In the genomic region with DNA sequence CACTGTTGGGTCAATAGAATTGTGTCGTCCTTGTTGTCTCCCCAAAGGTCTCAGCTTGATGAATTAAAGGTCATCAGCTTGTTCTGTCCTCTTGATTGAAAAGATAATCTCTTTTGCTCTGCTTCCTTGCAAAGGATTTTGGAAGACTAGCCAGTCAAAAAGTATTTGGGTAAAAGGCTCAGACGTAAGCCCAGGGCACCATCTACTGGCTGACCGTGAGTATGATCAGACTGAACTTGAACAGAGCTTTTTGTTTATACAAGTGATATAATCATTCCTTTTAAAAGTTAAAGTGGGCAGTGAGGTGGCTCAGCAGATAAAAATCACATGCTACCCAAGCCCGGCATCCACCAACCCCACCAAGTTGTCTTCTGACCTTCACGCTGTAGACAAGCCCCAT, we compare ENCODE assay signal across 9 mouse cellular contexts. TPM values are rescaled to one million over a fixed set of nuclear protein-coding genes. Genes with fewer than 3 reads are reported as not detected.
DNase-seq lines count a peak whose midpoint lies in the region; ATAC-seq lines count a peak whose summit lies in the region.
"Had no signal": no experiment of that assay in that cellular context is flagged by ENCODE, and none has a peak within 500 bp of the region (broad histone marks: within the 10 kb centered on the region; RNA-seq: fewer than 3 reads in every experiment).

No protein-coding gene starts in this region.

- H3K9me3 ChIP-seq in kidney, embryonic 16.5 days (ENCODE audit: low read length) = no peaks in the 10 kb centered on the region
- H3K9me3 ChIP-seq: embryonic facial prominence, embryonic 15.5 days had no signal

- no peak overlapping the region for H3K4me3 ChIP-seq in kidney, embryonic 16.5 days (ENCODE audit: low read length)
- H3K4me3 ChIP-seq: embryonic facial prominence, embryonic 15.5 days had no signal

- intact Hi-C loops in left cerebral cortex, postnatal 4 days (cut with DNase I) = no loop called here

- DNase-seq in kidney, adult 18-20 months = peak; percentile 21
- peak; percentile 67 to 72 for DNase-seq in B cell, adult 2 months
- DNase-seq in ES-CJ7 (ENCODE audit: low read depth, low spot score) = peak; percentile 48
- peak; percentile 64 for DNase-seq in embryo, embryonic 10.5 days (ENCODE audit: low spot score)
- peak; percentile 22 for DNase-seq in left cerebral cortex, postnatal 4 days
- DNase-seq in telencephalon, adult 2 months (ENCODE audit: low read depth, low spot score) = peak; percentile 33
- DNase-seq in gastrocnemius, postnatal 25 days = no peak

- no peaks in the 10 kb centered on the region for H3K36me3 ChIP-seq in kidney, embryonic 16.5 days (ENCODE audit: insufficient read depth, low read length)
- H3K36me3 ChIP-seq: embryonic facial prominence, embryonic 15.5 days had no signal

- no peak overlapping the region for H3K9ac ChIP-seq in kidney, embryonic 16.5 days (replicated peaks; ENCODE audit: low read length)
- H3K9ac ChIP-seq: embryonic facial prominence, embryonic 15.5 days had no signal

- H3K4me2 ChIP-seq in kidney, embryonic 16.5 days (replicated peaks; ENCODE audit: low read depth, low read length) = no peak overlapping the region
- H3K4me2 ChIP-seq: embryonic facial prominence, embryonic 15.5 days had no signal

- WGBS in kidney, embryonic 16.5 days = 41% methylated on average over 5 of the region's 5 CpGs

- H3K27me3 ChIP-seq in kidney, embryonic 16.5 days (ENCODE audit: insufficient read depth, low read length) = 0 out of 2 replicates have a peak, but pooled peaks cover 4% of the 10 kb centered on the region
- H3K27me3 ChIP-seq: embryonic facial prominence, embryonic 15.5 days had no signal

- H3K4me1 ChIP-seq in kidney, embryonic 16.5 days (ENCODE audit: insufficient read depth, low read length) = no peaks in the 10 kb centered on the region

- H3K27ac ChIP-seq in kidney, embryonic 16.5 days (ENCODE audit: low read length) = no peak overlapping the region
- H3K27ac ChIP-seq: embryonic facial prominence, embryonic 15.5 days had no signal

- ATAC-seq in kidney, embryonic 16.5 days (ENCODE audit: low FRiP score, low TSS enrichment) = no peak

RNA-seq across cellular contexts. Expression of a gene that starts 31.1 kb away (rescaled TPM):
- not detected in 2 replicates for polyA plus RNA-seq in kidney, embryonic 16.5 days (2015; fragmentation: Nextera tagmentation; extraction: Ambion mirVana)
- not detected for total RNA-seq in left cerebral cortex, postnatal 4 days (2021)
- not detected for total RNA-seq in gastrocnemius, postnatal 25 days (2021)

RNA-seq across cellular contexts. Expression of a gene that starts 34.6 kb away (rescaled TPM):
- polyA plus RNA-seq in kidney, embryonic 16.5 days (2015; fragmentation: Nextera tagmentation; extraction: Ambion mirVana) = 6.2 and 6.4 TPM in 2 replicates
- 10 to 100 TPM; 36.4 to 40.0 TPM for total RNA-seq in left cerebral cortex, postnatal 4 days (2021)
- 10 to 100 TPM; 12.0 to 13.3 TPM for total RNA-seq in gastrocnemius, postnatal 25 days (2021)

RNA-seq across cellular contexts. Expression of a gene that starts 56.8 kb away (rescaled TPM):
- polyA plus RNA-seq in kidney, embryonic 16.5 days (2015; fragmentation: Nextera tagmentation; extraction: Ambion mirVana) = 83.1 and 98.7 TPM in 2 replicates
- 10 to 100 TPM; 63.7 to 69.4 TPM for total RNA-seq in left cerebral cortex, postnatal 4 days (2021)
- 10 to 100 TPM in 1 of 2 experiments, 1 to 10 TPM in 1; 9.3 to 12.7 TPM for total RNA-seq in gastrocnemius, postnatal 25 days (2021)

Comparison
In these comparisons a context has a peak if more than half of its experiments do, and no peak if none do; other contexts are left out.
1. RNA of a gene that starts 56.8 kb away (total RNA-seq): 63.7 to 69.4 TPM in left cerebral cortex, postnatal 4 days; 9.3 to 12.7 TPM in gastrocnemius, postnatal 25 days; every median in the first group is over 4 times any median in the second.